Mouse (Mus musculus): ENCODE results near the gene Isy1.
"Not testable (repeated sequence)": the region's sequence is repeated elsewhere in the genome, so short reads cannot be mapped to it uniquely, and the experiment has no call there.

Isy1 gene

DNA sequence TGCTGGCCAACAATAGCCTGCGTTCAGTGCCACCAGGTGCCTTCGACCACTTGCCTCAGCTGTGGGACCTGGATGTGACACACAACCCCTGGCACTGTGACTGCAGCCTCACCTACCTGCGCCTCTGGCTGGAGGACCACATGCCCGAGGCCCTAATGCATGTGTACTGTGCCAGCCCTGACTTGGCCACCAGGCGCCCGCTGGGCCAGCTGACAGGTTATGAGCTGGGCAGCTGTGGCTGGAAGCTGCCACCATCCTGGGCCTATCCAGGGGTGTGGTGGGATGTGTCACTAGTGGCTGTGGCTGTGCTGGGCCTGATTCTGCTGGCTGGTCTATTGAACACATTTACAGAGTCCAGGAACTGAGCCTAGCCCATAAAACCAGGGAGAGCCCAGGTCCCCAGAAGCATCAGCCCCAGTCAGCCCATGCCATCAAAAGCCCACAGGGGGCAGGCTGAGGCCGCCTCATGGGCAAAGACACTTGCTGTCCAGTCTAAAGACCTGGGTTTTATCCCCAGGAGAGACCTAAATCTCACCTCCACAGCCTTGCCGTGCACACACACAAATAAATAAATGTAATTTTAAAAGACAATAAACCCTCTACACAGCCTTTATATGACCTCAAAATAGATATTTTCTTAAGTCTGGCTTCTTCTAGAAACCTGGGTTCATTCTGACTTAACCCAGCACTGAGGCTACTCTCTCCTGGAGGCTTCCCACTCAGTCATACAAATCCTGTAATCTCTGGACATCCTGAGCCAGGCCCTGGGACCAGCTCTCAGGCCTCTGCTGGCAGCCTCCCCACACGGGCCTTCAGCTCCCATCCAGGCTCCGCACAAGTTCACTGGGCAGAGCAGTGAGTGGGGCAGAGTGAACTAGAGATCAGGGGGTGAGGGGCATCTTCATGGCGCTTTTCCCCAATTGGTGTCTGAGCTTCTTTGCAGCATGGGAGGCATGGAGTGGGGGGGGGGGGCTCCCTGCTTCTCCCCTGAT, 59.1 kb downstream of the Isy1 start:
- no peak for DNase-seq (ENCODE audit: extremely low spot score, low read depth, low spot score)

DNA sequence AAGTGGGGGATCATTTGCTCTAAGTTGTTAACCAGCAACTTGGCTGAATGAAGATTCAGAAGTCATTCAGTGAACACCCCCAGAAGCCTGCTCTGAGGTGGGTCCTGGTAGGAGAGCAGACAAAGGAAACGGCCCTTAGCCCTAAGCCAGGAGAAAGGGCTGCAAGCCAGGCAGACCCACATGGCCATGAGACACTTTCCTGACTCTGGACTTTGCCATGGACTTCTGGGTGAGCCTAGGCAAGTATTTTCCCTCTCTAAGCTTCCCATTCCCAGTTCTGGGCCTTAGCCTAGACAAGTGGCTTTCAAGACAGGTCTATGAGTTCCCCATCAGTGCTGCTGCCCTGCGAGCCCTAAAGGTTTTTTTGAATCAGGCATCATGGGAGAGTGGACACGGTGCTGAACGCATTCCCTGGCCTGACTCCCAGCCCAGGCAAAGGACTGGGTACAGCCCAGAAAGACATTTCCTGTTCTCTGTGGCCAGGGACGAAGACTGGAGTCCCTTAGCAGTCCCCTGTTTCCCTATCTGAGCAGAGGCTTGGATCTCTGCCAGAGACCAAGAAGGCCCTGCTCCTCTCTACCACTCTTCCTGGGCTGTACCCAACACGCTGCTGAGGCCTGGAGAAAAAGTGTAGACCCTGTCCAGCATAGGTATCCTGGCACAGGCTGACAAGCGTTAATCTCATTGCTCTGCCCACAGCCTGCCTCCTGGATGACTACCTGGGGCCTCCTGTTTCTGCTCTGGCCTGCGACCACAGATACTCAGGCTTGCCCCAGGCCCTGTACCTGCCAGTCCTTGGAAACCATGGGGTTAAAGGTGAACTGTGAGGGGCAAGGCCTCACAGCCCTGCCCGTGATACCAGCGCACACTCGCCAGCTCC, 60.1 kb downstream of the Isy1 start:
- no peak for DNase-seq (ENCODE audit: extremely low spot score, low read depth, low spot score)

DNA sequence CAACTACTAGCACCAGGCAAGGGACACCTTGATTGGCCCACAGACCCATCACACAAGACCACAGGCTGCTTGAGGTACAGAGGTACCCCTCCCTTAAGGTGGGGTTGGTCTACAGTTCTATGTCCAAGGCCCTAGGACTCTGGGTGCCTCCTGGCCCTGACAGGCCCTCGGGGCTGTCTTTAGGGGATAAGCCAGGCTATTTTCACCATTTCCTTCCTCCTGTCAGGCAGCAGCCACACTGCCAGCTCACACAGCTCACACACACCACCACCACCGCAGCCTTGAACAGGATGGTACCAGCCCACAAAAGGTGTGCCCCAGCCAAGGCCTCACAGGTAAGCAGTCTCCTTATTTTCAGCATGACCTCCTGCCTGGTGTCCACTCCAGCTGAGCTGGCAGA, 60.8 kb downstream of the Isy1 start, which contains the start of gene Gp9:
TSS of gene Gp9 (plus strand) at position 231 of the 400 bp plus-strand sequence.
- no peak for DNase-seq (ENCODE audit: extremely low spot score, low read depth, low spot score)

DNA sequence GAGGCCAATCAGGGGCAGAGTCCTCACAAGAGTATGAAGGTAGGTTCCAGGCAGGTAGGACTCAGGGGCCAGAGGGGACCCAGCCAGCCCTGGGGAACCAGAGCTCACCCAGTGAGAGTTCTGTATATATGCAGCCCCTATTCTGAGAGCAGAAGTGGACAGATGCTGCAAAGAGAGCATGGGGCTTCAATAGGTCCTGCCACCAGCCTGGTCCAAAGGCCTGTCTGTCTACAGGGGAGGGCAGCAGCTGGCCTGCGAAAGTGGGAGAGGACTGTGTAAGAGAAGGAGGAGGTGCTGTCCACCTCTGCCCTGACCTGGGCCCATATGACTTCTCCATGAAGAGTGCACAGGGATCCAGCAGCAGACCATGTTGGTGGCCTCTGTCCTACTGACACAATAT, 61.9 kb downstream of the Isy1 start:
- DNase-seq (ENCODE audit: extremely low spot score, low read depth, low spot score): no peak

DNA sequence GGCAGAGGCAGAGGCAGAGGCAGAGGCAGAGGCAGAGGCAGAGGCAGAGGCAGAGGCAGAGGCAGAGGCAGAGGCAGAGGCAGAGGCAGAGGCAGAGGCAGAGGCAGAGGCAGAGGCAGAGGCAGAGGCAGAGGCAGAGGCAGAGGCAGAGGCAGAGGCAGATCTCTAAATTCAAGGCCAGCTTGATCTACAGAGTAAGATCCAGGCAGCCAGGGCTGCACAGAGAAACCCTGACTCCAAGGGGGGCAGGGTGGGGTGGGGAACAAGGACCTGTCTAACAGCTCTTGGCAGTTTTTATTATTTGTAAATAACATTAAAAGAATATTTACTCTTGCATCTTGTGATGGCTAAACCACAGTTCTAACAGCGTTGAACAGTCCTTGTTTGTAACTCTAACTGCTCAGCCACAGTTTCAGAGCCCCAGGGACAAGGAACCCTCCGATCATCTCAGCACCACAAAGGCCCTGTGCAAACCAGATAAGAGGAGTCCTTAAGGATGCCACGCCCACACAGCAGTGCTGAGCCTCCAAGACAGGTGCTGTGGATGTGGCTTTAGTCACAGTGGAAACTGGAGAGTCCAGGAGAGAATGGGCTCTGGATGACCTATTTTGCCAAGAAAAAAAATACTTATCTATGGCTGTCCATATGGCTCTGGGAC, 62.9 kb downstream of the Isy1 start:
- no peak for DNase-seq (ENCODE audit: extremely low spot score, low read depth, low spot score)

DNA sequence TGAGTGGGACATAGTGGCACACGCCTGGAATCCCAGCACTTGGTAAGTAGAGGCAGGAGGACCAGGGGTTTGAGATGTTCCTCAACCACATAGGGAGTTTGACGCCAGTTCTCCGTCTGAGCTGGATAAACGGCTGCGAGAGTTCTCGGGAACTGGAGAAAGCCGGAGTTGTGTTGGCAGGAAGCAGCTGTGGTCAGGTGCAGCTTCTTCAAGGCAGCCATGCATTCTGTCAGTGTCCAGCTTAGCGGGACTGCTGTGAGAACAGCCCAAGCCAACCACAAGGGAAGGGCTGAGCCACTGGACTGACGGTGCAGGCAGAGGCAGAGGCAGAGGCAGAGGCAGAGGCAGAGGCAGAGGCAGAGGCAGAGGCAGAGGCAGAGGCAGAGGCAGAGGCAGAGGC, 63.7 kb downstream of the Isy1 start:
- no peak for DNase-seq (ENCODE audit: extremely low spot score, low read depth, low spot score)

DNA sequence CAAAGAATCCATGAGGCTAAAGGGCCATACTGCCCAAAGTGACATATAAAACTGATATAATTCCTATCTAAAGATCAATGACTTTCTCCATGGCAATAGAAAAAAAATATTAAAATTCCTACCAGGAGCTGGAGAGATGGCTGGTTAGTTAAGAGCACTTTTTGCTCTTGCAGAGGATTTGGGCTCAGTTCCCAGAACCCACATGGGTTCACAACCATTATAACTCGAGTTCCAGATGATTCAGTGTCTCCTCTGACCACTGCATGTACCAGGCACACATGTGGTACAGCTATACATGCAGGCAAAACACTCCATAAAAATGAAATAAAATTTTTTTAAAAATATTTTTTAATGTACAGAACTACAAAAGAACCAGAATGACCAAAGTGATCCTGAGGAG, 64.1 kb downstream of the Isy1 start:
- DNase-seq (ENCODE audit: extremely low spot score, low read depth, low spot score): no peak

DNA sequence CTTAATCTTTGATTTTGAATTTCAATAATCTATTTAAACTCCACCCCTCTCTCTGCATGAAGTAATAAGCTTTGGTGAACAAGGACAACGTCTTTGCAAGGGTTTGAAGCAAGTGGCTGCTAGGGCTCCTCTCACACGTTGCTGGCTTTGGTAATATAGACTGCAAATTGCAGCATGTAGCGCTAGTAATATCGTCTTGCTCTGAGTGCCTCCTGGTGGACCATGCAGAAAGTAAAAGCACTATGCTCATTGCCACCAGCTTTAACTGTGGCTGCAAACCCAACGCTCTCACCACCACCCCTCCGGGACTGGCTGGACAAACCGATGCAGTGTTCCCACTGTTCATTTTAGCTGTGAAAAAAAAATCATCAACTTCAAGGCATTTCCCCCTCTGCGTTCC, 68.0 kb downstream of the Isy1 start:
- no peak for DNase-seq (ENCODE audit: extremely low spot score, low read depth, low spot score)

DNA sequence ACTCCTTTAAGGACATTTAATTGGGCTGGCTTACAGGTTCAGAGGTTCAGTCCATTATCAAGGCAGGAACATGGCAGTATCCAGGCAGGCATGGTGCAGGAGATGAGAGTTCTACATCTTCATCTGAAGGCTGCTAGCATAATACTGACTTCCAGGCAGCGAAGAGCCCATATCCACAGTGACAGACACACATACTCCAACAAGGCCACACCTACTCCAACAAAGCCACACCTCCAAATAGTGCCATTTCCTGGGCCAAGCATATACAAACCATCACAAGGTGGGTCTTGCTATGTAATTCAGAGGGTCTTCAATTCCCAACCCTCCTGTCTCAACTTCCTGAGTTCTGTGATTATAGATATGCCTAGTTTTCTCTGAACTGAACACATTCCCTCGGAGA, 74.3 kb downstream of the Isy1 start:
- DNase-seq (ENCODE audit: extremely low spot score, low read depth, low spot score): not testable (repeated sequence)
